Mouse (Mus musculus): ENCODE measurements around the gene Rnf123. TPM values are rescaled to one million over a fixed set of nuclear protein-coding genes. Genes with fewer than 3 reads are reported as not detected.
A peak's percentile ranks its signal among the peaks of the same experiment; 100 is the strongest.

Rnf123 gene
- polyA plus RNA-seq, 1 experiment: 107 TPM

- TF ChIP-seq GATA1 (IDR thresholded peaks at IDR 0.05; ENCODE audit: low read length) (no peak), TAL1 (IDR thresholded peaks at IDR 0.05; ENCODE audit: low read length) (no peak)
- Histone ChIP-seq H3K4me1 (ENCODE audit: control insufficient read depth) (peaks cover 34% of the 10 kb centered on the region), H3K4me3 (replicated peaks) (no peak overlapping the region), H3K9me3 (ENCODE audit: control insufficient read depth, low read length) (no peaks in the 10 kb centered on the region), H3K27me3 (ENCODE audit: control insufficient read depth) (no peaks in the 10 kb centered on the region; the same call in 1 of the 2 replicates), H3K36me3 (ENCODE audit: control insufficient read depth) (peaks cover 100% of the 10 kb centered on the region)
Measured at GRCm38 (mm10) chr9:108056361-108057261, 26.5 kb downstream of the Rnf123 start.

DNA sequence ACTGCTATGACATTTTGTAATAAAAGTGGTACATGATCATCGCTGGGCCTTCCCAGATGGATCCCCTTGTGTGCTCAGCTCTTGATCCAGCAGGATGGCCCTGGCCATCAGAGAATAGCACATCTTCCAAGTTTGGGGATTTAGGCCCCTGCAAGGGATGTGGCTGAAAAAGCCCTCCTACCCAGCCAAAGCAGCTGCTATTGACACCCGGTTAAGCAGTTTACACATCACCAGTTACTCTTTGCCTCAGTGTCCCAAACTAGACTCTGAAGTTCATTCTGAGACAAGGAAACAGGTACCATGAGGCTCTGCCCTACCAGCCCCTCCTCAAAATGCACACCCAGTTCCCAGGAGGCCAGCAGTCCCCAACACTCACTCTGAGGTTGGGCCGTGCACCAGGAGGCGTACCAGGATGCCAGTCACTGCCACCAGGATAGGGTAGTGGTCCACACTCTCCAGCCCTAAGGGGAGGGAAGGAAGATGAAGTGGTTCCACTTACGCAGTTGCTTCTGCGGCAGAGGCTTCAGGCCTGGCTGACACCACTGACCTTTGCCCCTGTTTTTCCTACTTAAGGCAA is 27.4 kb downstream of the Rnf123 start:
- Histone ChIP-seq H3K4me3 (replicated peaks) (no peak overlapping the region), H3K4me1 (ENCODE audit: control insufficient read depth) (peaks cover 40% of the 10 kb centered on the region), H3K9me3 (ENCODE audit: control insufficient read depth, low read length) (no peaks in the 10 kb centered on the region), H3K36me3 (ENCODE audit: control insufficient read depth) (peaks cover 100% of the 10 kb centered on the region), H3K27me3 (ENCODE audit: control insufficient read depth) (no peaks in the 10 kb centered on the region; the same call in 1 of the 2 replicates)
- TF ChIP-seq TAL1 (IDR thresholded peaks at IDR 0.05; ENCODE audit: low read length): no peak
- no peak for TF ChIP-seq GATA1 (IDR thresholded peaks at IDR 0.05; ENCODE audit: low read length)

DNA sequence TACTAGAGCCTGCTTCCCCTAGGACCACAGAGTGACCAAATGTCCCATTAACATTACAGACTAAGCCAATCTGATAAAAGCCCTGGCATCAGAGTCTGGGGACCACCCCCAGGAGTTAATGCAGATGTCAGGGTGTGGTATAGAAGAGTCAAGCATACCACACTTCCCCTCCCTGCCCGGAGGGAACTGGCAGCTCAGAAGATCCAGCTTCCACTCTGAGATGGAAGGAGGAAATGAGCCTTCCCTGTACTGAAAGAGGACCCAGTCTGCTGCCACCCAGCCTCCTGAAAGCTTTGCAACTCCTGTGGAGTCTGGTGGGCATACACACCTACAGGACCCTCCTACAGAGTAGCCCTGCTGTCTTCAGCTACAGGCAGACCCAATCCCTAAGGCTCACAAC is 28.1 kb downstream of the Rnf123 start:
- H3K27me3 ChIP-seq (ENCODE audit: control insufficient read depth): no peaks in the 10 kb centered on the region; the same call in 1 of the 2 replicates
- no peak for TF ChIP-seq GATA1 (IDR thresholded peaks at IDR 0.05; ENCODE audit: low read length)
- no peak for TF ChIP-seq TAL1 (IDR thresholded peaks at IDR 0.05; ENCODE audit: low read length)
- H3K4me3 ChIP-seq (replicated peaks): no peak overlapping the region
- peaks cover 100% of the 10 kb centered on the region for H3K36me3 ChIP-seq (ENCODE audit: control insufficient read depth)
- H3K9me3 ChIP-seq (ENCODE audit: control insufficient read depth, low read length): no peaks in the 10 kb centered on the region
- H3K4me1 ChIP-seq (ENCODE audit: control insufficient read depth): peaks cover 47% of the 10 kb centered on the region

DNA sequence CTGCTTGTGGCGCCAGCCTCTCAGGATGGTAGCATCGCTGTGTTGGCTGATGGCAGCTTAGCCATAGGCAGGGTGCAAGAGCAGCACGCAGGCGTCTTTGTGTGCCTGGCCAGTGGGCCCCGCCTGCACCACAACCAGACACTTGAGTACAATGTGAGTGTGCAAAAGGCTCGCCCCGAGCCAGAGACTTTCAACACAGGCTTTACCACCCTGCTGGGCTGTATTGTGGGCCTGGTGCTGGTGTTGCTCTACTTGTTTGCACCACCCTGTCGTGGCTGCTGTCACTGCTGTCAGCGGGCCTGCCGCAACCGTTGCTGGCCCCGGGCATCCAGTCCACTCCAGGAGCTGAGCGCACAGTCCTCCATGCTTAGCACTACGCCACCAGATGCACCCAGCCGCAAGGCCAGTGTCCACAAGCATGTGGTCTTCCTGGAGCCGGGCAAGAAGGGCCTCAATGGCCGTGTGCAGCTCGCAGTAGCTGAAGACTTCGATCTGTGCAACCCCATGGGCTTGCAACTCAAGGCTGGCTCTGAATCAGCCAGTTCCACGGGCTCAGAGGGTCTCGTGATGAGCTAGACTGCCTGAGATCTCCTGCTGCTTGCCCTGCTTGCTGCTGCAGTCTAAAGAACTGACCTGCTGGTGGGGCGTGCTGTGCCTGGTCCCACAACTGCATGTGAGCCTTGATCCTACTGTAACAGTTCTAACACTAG is 28.7 kb downstream of the Rnf123 start:
- peaks cover 99% of the 10 kb centered on the region for H3K36me3 ChIP-seq (ENCODE audit: control insufficient read depth)
- H3K27me3 ChIP-seq (ENCODE audit: control insufficient read depth): no peaks in the 10 kb centered on the region
- H3K4me3 ChIP-seq (replicated peaks): no peak overlapping the region
- no peak for TF ChIP-seq TAL1 (IDR thresholded peaks at IDR 0.05; ENCODE audit: low read length)
- H3K9me3 ChIP-seq (ENCODE audit: control insufficient read depth, low read length): no peaks in the 10 kb centered on the region
- peaks cover 51% of the 10 kb centered on the region for H3K4me1 ChIP-seq (ENCODE audit: control insufficient read depth)

- Histone ChIP-seq H3K9me3 (ENCODE audit: control insufficient read depth, low read length) (no peaks in the 10 kb centered on the region), H3K36me3 (ENCODE audit: control insufficient read depth) (peaks cover 92% of the 10 kb centered on the region), H3K27me3 (ENCODE audit: control insufficient read depth) (no peaks in the 10 kb centered on the region), H3K4me1 (ENCODE audit: control insufficient read depth) (peaks cover 54% of the 10 kb centered on the region), H3K4me3 (replicated peaks) (no peak overlapping the region)
- TF ChIP-seq TAL1 (IDR thresholded peaks at IDR 0.05; ENCODE audit: low read length) (no peak), GATA1 (IDR thresholded peaks at IDR 0.05; ENCODE audit: low read length) (no peak)
Measured at GRCm38 (mm10) chr9:108053665-108054225, 29.4 kb downstream of the Rnf123 start.

- Histone ChIP-seq H3K36me3 (ENCODE audit: control insufficient read depth) (peaks cover 86% of the 10 kb centered on the region), H3K9me3 (ENCODE audit: control insufficient read depth, low read length) (no peaks in the 10 kb centered on the region), H3K4me1 (ENCODE audit: control insufficient read depth) (peaks cover 61% of the 10 kb centered on the region), H3K4me3 (replicated peaks) (peak within 1 kb of the TSS; percentile 3), H3K27me3 (ENCODE audit: control insufficient read depth) (no peaks in the 10 kb centered on the region)
- TF ChIP-seq GATA1 (IDR thresholded peaks at IDR 0.05; ENCODE audit: low read length) (no peak), TAL1 (IDR thresholded peaks at IDR 0.05; ENCODE audit: low read length) (no peak)
Measured at GRCm38 (mm10) chr9:108052885-108053664, 30.1 kb downstream of the Rnf123 start, which contains the start of gene Amigo3. Amigo3 (plus strand) TSS chr9:108053159.

- Histone ChIP-seq H3K27me3 (ENCODE audit: control insufficient read depth) (no peaks in the 10 kb centered on the region), H3K4me3 (replicated peaks) (no peak overlapping the region), H3K4me1 (ENCODE audit: control insufficient read depth) (peaks cover 67% of the 10 kb centered on the region), H3K9me3 (ENCODE audit: control insufficient read depth, low read length) (no peaks in the 10 kb centered on the region), H3K36me3 (ENCODE audit: control insufficient read depth) (peaks cover 86% of the 10 kb centered on the region)
- TF ChIP-seq TAL1 (IDR thresholded peaks at IDR 0.05; ENCODE audit: low read length): no peak
- TF ChIP-seq GATA1 (IDR thresholded peaks at IDR 0.05; ENCODE audit: low read length): no peak
Measured at GRCm38 (mm10) chr9:108052411-108052810, 30.7 kb downstream of the Rnf123 start.

DNA sequence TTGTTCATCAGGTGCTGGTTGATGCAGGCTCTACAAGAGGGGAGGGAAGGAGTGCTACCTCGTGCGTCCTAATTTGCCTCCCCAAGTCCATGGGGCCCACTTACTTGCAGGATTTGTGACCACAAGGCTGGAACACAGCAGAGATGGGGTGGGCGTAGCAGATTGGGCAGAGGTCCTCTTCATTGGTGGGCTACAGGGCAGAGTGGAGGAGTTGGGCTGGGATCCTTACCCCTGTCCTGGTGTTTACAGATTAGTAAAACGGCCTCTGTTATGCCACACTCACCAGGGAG is 31.3 kb downstream of the Rnf123 start:
- no peaks in the 10 kb centered on the region for H3K9me3 ChIP-seq (ENCODE audit: control insufficient read depth, low read length)
- TF ChIP-seq GATA1 (IDR thresholded peaks at IDR 0.05; ENCODE audit: low read length) (no peak), TAL1 (IDR thresholded peaks at IDR 0.05; ENCODE audit: low read length) (no peak)
- H3K36me3 ChIP-seq (ENCODE audit: control insufficient read depth): peaks cover 86% of the 10 kb centered on the region
- H3K4me1 ChIP-seq (ENCODE audit: control insufficient read depth): peaks cover 73% of the 10 kb centered on the region
- H3K4me3 ChIP-seq (replicated peaks): no peak overlapping the region
- no peaks in the 10 kb centered on the region for H3K27me3 ChIP-seq (ENCODE audit: control insufficient read depth)
